Mouse (Mus musculus) heart, postnatal 10 days (tissue): Measurements from ENCODE around the gene Zfp667. TPM values are rescaled to one million over a fixed set of nuclear protein-coding genes. Genes with fewer than 3 reads are reported as not detected.
"Not testable (repeated sequence)": the region's sequence is repeated elsewhere in the genome, so short reads cannot be mapped to it uniquely, and the experiment has no call there.

ENCODE experiments used
- DNase-seq, 2 experiments: peaks; one replicate each; pipeline ENCODE4 v3.0.0; 2021
- intact Hi-C: fragments of 180-260 bp; cut with DNase I; formaldehyde crosslinking; loops from one replicate; pipeline ENCODE4 v1.15.1; 2025
- total RNA-seq, 2 experiments: library from RNA; stranded (reverse); gene quantifications; 2 replicates each; pipeline ENCODE4 v1.2.3; 2021

Zfp667 gene
- total RNA-seq, 2 experiments from 2014 or later = 2.1 to 2.4 TPM

DNA sequence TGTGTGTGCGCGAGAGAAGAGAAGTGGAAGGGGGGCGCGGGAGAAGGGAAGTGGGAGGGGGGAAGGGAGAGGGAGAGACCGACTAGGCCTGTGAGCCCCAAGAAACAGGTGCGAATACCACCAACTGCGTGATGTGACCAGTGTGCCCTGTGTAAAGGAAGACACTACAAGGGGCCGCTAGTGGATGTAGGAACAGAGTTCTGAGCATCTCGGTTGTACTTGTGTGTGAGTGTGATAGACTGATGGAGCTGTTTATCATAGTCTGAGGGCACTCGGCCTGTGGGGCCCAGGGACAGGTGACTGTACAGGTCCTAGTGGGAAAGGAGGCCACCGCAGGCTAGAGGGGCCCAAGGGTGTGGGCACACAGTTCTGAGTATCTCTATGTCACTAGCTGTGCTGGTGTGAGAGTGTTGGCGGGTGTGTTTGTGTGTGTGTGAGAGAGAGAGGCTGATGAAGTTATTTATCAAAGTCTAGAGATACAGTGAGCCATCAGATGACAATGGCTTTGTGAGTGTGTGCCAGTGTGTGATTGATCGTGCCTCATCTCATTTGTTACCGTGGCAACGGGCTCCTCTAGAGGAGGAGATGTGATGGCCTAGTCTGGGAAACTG is 647 bp downstream of the Zfp667 start:
- intact Hi-C loops = loop anchor here (5.0 to 10.0 kb wide), 3 partner anchors 45 to 1272 kb away; partner anchors contain the start of genes Fiz1, Gm44973, Zfp524 and Zfp583
- no peak for DNase-seq

DNA sequence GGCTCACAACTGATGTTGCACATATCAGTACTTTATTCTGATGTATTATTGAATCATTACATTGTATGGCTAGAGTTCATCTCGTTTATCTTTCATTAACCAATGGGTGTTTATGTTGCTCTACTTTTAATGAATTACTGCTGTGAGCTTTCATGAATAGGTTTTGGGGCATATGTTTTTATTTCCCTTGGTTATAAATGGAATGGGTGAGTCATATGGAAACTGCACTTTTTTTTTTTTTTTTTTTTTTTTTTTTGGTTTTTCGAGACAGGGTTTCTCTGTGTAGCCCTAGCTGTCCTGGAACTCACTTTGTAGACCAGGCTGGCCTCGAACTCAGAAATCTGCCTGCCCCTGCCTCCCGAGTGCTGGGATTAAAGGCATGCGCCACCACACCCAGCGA is 4.7 kb downstream of the Zfp667 start:
- intact Hi-C loops, DNase-seq: not testable (repeated sequence)

DNA sequence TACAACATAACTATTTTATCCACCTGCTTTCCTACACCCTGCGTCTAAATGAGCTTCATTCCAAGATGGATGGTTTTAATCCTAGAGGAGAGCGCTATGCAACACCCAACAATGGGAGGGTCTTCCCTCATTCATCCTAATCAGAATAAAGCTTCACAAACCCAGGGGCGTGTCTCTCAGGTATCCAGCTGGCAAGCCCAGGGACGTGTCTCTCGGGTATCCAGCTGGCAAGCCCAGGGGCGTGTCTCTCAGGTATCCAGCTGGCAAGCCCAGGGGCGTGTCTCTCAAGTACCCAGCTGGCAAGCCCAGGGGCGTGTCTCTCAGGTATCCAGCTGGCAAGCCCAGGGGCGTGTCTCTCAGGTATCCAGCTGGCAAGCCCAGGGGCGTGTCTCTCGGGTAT is 14.4 kb downstream of the Zfp667 start:
- DNase-seq, intact Hi-C loops: not testable (repeated sequence)

DNA sequence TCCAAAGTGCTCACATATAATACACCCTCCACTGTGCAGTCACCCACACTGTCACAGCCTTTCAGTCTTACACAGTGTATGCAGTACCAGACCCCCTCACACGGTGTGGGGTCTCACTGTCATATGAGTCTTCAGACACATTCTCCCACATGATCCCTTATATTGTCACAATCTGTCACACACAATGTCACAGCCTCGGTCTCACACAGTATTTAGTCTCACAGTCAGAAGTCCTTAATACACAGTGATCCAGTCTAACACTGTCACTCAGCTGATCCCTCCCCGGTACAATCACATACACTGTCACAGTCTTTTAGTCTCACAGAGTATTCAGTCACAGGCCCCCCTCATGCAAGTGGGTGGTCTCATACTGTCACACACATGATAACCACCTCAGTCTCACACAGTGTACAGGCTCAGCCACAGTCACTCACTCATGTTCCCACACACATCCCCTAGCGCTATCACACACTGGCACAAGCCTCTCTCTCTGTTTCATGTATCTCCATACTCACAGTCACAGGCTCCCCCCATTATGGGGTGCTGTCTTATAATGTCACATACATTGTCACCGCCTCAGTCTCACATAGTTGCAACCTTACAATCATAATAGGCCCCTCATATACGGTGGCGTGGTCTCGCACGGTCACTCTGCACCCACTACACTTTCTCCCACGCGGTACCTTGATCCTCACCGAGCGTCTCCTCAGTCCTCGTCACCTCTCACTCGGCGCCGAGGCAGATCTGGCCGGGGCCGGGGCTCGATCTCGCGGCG is 44.3 kb downstream of the Zfp667 start:
- no peak for DNase-seq
- intact Hi-C loops = loop anchor here (5.0 kb wide), 1 partner anchor 43 kb away; the partner anchor contains the start of gene Zfp667

DNA sequence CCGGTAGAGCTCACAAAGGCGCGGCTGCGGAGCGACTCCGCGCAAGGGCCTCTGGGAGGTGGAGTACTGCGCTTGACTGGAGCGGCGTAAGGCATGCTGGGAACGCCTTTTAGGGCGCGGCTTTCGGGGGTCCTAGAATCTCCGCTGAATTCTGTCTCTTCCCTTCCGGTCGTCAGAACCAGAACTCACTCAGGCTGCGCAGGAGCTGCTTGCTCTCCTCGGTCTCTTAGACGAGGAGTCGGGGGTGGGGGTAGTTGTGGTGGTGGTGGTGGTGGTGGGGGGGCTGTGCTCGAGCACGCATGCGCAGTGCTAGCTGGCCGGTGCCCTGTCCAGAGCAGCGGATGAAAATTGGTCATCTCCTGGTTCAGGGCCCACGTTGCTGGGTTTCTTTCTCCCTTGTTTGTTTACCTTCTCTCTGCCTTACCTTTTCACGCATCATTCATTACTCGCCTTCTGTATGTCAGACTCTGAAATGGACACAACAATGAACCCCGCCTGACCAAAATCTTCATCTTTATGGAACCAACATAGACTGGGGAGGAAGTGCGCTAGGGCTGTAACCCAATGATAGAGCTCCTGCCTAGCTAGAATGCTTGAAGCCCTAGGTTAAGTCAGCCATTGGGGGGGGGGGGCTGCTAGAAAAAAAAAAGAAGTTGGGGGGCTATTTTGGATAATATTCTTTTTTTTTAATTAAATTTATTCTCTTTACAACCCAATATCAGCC is 45.0 kb downstream of the Zfp667 start, which contains the start of gene Zfp583:
TSS of gene Zfp583 (minus strand) at position 53 of the 724 bp plus-strand sequence.
- peak; percentile 87 to 89 for DNase-seq
- intact Hi-C loops = loop anchor here (5.0 kb wide), 1 partner anchor 44 kb away; the partner anchor contains the start of gene Zfp667

DNA sequence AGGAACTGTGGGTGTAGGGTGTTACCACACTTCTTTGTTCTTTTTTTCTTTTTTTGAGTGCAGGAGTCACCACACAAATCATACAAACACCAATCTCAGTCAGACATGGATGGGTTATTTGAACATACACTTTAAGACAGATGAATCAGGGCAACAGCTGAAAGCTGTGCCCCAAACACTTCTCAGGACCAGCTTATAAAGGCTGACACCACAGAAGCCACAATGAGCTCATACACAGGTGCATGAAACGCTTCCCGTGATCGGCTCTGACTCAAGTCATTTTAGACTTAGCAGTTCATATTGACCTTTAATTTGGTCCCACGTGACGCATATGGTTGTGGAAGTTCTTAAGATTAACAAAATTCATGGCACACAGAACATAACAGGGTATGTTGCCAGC is 53.5 kb downstream of the Zfp667 start:
- intact Hi-C loops = no loop called here

DNA sequence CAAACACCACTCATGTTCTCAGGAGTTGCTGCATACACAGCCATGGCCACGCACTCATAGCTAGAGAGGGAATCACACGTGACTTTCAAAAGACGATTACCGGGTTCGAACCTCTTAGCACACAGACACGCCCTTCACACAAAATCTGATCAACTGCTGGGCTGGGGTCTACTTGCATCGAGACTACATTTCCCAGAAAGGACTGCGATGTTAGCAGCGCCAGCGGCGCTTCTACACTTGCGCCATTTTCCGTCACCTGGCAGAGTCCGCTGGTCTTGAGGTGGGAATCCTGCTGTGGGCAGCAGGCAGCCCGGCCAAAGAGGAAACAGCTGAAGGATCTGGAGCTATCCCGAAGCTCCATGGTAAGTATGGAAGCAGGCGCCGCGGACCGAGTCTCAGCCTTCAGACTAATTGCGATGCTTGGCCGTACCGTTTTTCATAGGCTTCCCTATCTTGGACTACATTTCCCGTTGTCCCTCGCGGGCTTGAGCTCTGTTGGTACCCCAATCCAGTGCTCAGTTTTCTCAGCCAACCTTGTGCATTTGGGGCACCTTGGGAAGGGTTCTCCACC is 57.2 kb downstream of the Zfp667 start, which contains the start of gene Gm3854:
TSS of gene Gm3854 (plus strand) at position 259 of the 571 bp plus-strand sequence.
- DNase-seq = peak; percentile 44 to 65
- intact Hi-C loops = no loop called here

More for the DNA sequence above, 53.5 kb downstream of the Zfp667 start:
- no peak for DNase-seq

DNA sequence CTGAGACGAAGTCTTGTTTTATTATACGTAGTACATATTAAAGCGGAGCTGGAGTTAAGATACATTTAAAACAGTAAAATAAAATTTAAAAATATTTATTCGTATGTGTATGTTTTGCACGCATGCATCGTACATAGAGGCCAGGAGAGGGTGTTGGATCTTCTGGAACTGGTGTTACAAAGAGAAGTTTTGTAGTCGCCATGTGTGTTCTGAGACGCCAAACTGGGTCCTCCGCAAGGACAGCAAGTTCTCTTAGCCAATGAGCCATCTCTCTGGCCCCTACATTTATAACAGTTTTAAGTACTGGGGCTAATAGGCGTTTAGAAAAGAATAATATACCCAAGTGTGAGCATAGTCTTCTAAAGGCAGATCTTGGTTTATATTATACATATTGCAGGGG is 57.7 kb downstream of the Zfp667 start:
- DNase-seq = no peak
- intact Hi-C loops = no loop called here

Other genes starting within 250 kb of the Zfp667 start
- not detected for gene Nlrp4c, start 241.4 kb upstream of the Zfp667 start, total RNA-seq
- gene Zfp787, start 130.6 kb upstream of the Zfp667 start, total RNA-seq = 10 to 100 TPM; 44.2 to 48.6 TPM
- 10 to 100 TPM; 11.8 to 13.8 TPM for gene Zfp444, start 114.4 kb upstream of the Zfp667 start, total RNA-seq
- gene Galp, start 89.5 kb upstream of the Zfp667 start, total RNA-seq = not detected
- not detected for gene Zscan5b, start 64.3 kb upstream of the Zfp667 start, total RNA-seq
- gene Epp13, start 33.9 kb upstream of the Zfp667 start, total RNA-seq = not detected
- gene Zfp583, start 44.7 kb downstream of the Zfp667 start, total RNA-seq = 1 to 10 TPM; 1.5 to 1.9 TPM
- gene Gm3854, start 57.2 kb downstream of the Zfp667 start, total RNA-seq = under 1 TPM; 0.14 to 0.27 TPM
- gene Zfp78, start 76.7 kb downstream of the Zfp667 start, total RNA-seq = 1 to 10 TPM; 1.3 to 2.4 TPM
- 1 to 10 TPM; 4.3 to 4.5 TPM for gene Zfp28, start 96.7 kb downstream of the Zfp667 start, total RNA-seq
- not detected for gene Smim17, start 112.1 kb downstream of the Zfp667 start, total RNA-seq
- not detected for gene Gm20715, start 123.7 kb downstream of the Zfp667 start, total RNA-seq
- not detected for gene Olfr1344, start 152.1 kb downstream of the Zfp667 start, total RNA-seq
- gene Olfr1336, start 169.6 kb downstream of the Zfp667 start, total RNA-seq = not detected
- gene Olfr1346, start 180.5 kb downstream of the Zfp667 start, total RNA-seq = not detected
- not detected for gene Olfr5, start 200.4 kb downstream of the Zfp667 start, total RNA-seq
- not detected for gene Olfr1347, start 213.2 kb downstream of the Zfp667 start, total RNA-seq
- gene Olfr1348, start 222.2 kb downstream of the Zfp667 start, total RNA-seq = not detected
- not detected for gene Olfr1349, start 236.4 kb downstream of the Zfp667 start, total RNA-seq